Mouse (Mus musculus) testis, adult 2 months (tissue): ENCODE data around the gene Scg2.

Source experiments
- CTCF ChIP-seq: fragments of 200-500 bp; IDR thresholded peaks from 2 replicates; pipeline ENCODE4 v1.5.1; 2012; ENCODE audit warnings: low read depth, mild to moderate bottlenecking, inconsistent platforms, low read length, moderate library complexity; ENCODE audit not compliant: control insufficient read depth, insufficient read depth, insufficient replicate concordance
- POLR2A ChIP-seq: fragments of 200-500 bp; IDR thresholded peaks from 2 replicates; pipeline ENCODE4 v1.6.1; 2012; ENCODE audit warnings: low read depth, mild to moderate bottlenecking, inconsistent platforms, low read length, moderate library complexity; ENCODE audit not compliant: control insufficient read depth

- TF ChIP-seq CTCF, result no peak
- TF ChIP-seq POLR2A, result no peak
Observed at GRCm38 (mm10) chr1:79452339-79452738, 12.4 kb upstream of the Scg2 start.
